Mouse (Mus musculus) heart, embryonic 16.5 days (tissue): ENCODE data around the gene Chrnb1. TPM values are rescaled to one million over a fixed set of nuclear protein-coding genes. Genes with fewer than 3 reads are reported as not detected.

Experiments used
- ATAC-seq: fragments of 200-750 bp; cut with Nextera tagmentation; replicated peaks from 2 replicates; pipeline ENCODE4 v1.8.0; 2017; ENCODE audit warnings: moderate number of reproducible peaks; ENCODE audit not compliant: insufficient read depth, low FRiP score; ENCODE audit errors: extremely low read depth
- H3K27ac ChIP-seq: fragments of 300-500 bp; sonication (generic); 2 replicates; pipeline ENCODE4 v1.5.1; 2014; ENCODE audit warnings: mild to moderate bottlenecking, low read length, control low read depth, moderate library complexity
- H3K27me3 ChIP-seq: fragments of 300-500 bp; sonication (generic); 2 replicates; pipeline ENCODE4 v1.6.1; 2014; ENCODE audit warnings: low read length, mixed read lengths; ENCODE audit not compliant: control insufficient read depth, insufficient read depth
- H3K36me3 ChIP-seq: fragments of 300-500 bp; sonication (generic); 2 replicates; pipeline ENCODE4 v1.6.1; 2014; ENCODE audit not compliant: control insufficient read depth, insufficient read depth
- H3K4me1 ChIP-seq: fragments of 300-500 bp; sonication (generic); 2 replicates; pipeline ENCODE4 v1.6.1; 2014; ENCODE audit warnings: low read length, mixed read lengths; ENCODE audit not compliant: control insufficient read depth, insufficient read depth
- H3K4me2 ChIP-seq: fragments of 300-500 bp; sonication (generic); 2 replicates; pipeline ENCODE4 v1.6.1; 2014; ENCODE audit warnings: low read depth, mild to moderate bottlenecking, control low read depth, low read length
- H3K4me3 ChIP-seq: fragments of 300-500 bp; sonication (generic); 2 replicates; pipeline ENCODE4 v1.5.1; 2014; ENCODE audit warnings: mild to moderate bottlenecking, control low read depth, low read length
- H3K9ac ChIP-seq: fragments of 300-500 bp; sonication (generic); 2 replicates; pipeline ENCODE4 v1.6.1; 2014; ENCODE audit warnings: low read length, control low read depth
- H3K9me3 ChIP-seq: fragments of 300-500 bp; sonication (generic); replicated peaks from 2 replicates; pipeline ENCODE4 v1.6.1; 2016; ENCODE audit warnings: low read length; ENCODE audit not compliant: control insufficient read depth
- WGBS: fragments of 180-500 bp; shearing (Covaris S2); extraction: QIAGEN DNeasy Blood & Tissue Kit; methylation state at CpG from one replicate; pipeline ENCODE4 v1.1.7; 2014; 5-methylcytosine and 5-hydroxymethylcytosine counted together
- polyA plus RNA-seq: library from polyadenylated mRNA; unstranded; fragments of >200 nt; fragmentation: Nextera tagmentation; extraction: Ambion mirVana; gene quantifications from 2 replicates; pipeline ENCODE4 v1.2.1, GENCODE M21; 2015

Gene Chrnb1
- polyA plus RNA-seq, 1 experiment from 2014 or later = 6.0 TPM

DNA sequence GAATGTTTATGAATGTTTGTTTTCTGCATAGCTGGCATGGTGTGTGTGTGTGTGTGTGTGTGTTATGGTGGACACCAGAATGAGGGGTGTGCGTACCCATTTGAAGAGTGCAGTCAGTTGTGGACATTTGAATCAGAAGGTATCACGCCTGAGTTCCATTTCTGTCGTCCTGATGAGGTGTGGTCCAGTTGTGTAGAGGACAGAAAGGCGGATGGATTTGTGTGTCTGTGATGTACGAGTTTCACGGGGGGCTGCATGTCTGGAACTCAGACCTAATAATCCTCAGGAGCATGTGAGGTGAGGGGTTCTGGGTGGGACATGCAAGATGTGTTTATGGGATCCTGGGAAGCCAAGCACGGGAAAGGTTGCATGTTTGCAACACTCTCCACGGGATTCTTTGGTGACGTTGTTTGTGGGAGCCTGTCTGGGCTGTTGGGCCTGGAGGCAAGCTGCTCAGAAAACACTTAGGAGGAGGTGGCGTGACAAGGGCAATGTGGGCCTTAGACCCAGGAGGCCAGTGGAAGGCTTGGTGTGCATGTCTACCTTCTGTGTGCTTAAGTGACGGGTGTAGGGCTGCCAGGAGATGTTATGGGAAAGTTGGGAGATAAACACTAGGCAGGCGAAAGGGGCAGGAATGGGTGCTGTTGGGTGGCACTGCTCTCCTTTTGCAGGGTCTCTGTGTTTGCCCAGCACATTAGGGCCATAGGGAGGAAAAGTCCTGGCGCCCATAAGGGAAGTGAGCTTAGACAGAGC is 28.7 kb downstream of the Chrnb1 start:
- Histone ChIP-seq H3K4me2 (peak overlapping the region; percentile 77), H3K4me3 (peak overlapping the region; percentile 95), H3K36me3 (no peaks in the 10 kb centered on the region), H3K27ac (peak overlapping the region; percentile 93), H3K9me3 (no peaks in the 10 kb centered on the region), H3K4me1 (peaks cover 10% of the 10 kb centered on the region; the same call in 1 of the 2 replicates), H3K9ac (peak overlapping the region; percentile 98), H3K27me3 (no peaks in the 10 kb centered on the region)
- ATAC-seq = no peak
- 46% methylated on average over 13 of the region's 13 CpGs for WGBS

DNA sequence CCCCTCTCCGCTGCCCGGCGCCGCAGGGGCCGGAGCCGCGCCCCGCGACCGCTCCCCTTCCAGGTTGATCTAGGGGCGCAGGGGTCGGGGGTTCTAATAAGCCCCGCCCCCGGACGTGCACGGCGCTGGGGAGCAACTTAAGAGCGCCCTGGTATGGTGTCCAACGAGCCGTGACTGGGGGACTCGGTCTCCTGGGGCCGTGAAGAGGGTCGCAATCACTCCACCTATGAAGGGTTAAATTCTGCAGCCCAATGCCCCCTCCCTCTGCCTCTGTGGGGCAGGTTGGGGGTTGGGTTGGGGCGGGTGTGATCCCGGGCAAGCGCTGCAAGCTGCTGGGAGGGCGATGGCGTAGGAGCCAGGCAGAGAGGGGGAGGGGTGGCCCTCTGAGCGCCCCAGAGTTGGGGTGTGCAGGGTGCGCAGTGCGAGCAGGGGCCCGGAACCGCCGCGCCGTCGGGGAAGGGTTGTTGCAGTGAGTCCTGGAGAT is 29.6 kb downstream of the Chrnb1 start:
- ATAC-seq = peak; percentile 86
- Histone ChIP-seq H3K4me1 (peaks cover 10% of the 10 kb centered on the region; the same call in 1 of the 2 replicates), H3K4me3 (peak overlapping the region; percentile 95), H3K36me3 (no peaks in the 10 kb centered on the region), H3K9ac (peak overlapping the region; percentile 98), H3K27ac (peak overlapping the region; percentile 93), H3K9me3 (no peaks in the 10 kb centered on the region), H3K4me2 (peak overlapping the region; percentile 77), H3K27me3 (no peaks in the 10 kb centered on the region)
- 1% methylated on average over 37 of the region's 37 CpGs for WGBS

DNA sequence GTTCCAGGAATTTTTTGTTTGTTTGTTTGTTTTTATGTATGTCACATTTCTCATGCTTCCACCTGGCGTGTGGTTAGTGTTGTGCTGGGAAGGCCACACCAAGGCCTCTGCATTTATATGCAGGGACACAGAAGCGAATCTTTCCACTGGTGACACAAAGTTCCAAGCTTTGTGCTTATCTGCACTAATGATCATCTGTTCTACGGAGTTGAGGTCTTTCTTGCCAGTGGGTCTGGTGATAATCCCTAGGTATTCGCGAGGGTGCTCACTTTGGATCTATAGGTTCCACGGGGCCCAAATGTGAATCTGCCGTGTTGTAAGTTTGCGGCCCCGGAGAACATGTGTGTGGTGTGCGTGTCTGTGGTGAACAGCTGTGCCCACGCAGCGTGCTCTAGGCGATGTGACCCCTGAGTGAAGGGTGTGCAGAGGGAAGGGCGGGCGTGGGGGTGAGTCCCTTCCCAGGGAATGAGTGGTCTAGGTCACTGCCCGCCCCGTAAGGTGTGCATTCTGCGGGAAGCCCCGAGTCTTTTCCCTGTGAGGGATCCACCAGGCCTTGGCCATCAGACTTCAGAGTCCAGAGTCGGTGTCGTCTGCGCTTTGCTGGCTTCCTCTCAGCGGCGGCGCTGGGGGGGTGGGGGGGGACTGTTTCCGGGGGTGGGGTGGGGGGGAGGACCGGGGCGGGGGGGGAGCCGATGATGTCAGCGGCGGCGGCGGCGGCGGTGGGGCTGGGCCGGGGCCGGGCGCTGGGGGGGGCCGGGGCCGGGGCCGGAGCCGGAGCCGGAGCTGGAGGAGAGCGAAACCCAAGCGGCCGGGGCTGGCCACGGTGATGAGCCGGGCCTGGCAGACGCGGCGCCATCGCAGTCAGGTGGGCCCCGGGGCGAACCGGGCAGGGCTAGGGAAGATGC is 30.3 kb downstream of the Chrnb1 start, which contains the start of gene Zbtb4:
Gene Zbtb4, plus strand, starts transcription at position 692 of the 905 bp plus-strand sequence.
- WGBS = 15% methylated on average over 50 of the region's 55 CpGs
- ATAC-seq = peak; percentile 63

DNA sequence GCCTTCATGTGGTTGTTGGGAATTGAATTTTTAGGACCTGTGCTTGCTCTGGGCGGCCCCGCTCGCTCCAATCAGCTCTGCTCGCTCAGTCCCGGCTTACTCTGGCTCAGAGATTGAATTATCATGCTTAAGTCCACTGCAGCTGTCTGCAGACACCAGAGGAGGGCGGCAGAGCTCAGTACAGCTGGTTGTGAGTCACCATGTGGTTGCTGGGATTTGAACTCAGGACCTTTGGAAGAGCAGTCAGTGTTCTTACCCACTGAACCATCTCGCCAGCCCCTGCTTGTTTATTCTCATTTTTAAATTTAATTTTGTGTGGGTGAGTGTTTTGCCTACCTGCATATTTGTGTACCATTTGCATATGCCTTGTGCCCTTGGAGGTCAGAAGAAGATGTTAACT is 32.2 kb downstream of the Chrnb1 start:
- Histone ChIP-seq H3K27ac (no peak overlapping the region), H3K36me3 (no peaks in the 10 kb centered on the region), H3K9me3 (no peaks in the 10 kb centered on the region), H3K4me3 (no peak overlapping the region), H3K4me2 (no peak overlapping the region), H3K4me1 (peaks cover 21% of the 10 kb centered on the region), H3K9ac (no peak overlapping the region), H3K27me3 (no peaks in the 10 kb centered on the region)
- ATAC-seq = no peak
- 74% methylated on average over 7 of the region's 7 CpGs for WGBS

More for the DNA sequence above, 30.3 kb downstream of the Chrnb1 start, which contains the start of gene Zbtb4:
- H3K36me3 ChIP-seq = no peaks in the 10 kb centered on the region
- H3K4me3 ChIP-seq = peak within 1 kb of the TSS; percentile 95
- H3K27me3 ChIP-seq = no peaks in the 10 kb centered on the region
- peak within 1 kb of the TSS; percentile 77 for H3K4me2 ChIP-seq
- peak within 1 kb of the TSS; percentile 98 for H3K9ac ChIP-seq
- peak within 1 kb of the TSS; percentile 93 for H3K27ac ChIP-seq
- peaks cover 10% of the 10 kb centered on the region for H3K4me1 ChIP-seq
- no peaks in the 10 kb centered on the region for H3K9me3 ChIP-seq

DNA sequence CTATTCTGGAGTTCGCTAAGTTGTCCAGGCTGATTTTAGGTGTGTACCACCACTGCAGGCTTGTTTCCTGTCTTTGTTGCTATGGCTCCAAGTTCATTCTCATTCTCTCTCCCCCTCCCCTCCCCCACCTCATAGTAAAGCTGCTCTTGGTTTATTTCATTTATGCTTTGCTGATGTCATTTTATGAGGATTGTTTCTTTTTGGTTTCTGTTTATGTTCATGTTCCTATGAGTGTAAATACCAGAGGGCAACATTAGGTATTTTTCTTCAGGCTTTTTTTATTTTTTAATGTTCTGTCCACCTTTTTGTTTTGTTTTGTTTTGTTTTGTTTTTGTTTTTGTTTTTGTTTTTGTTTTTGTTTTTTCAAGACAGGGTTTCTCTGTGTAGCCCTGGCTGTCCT is 33.9 kb downstream of the Chrnb1 start, which contains the start of gene Slc35g3:
Gene Slc35g3, minus strand, starts transcription at position 101 of the 400 bp plus-strand sequence.
- Histone ChIP-seq H3K9ac (no peak within 1 kb of the TSS), H3K4me1 (peaks cover 27% of the 10 kb centered on the region), H3K4me3 (no peak within 1 kb of the TSS), H3K36me3 (no peaks in the 10 kb centered on the region), H3K4me2 (no peak within 1 kb of the TSS), H3K27ac (no peak within 1 kb of the TSS), H3K9me3 (no peaks in the 10 kb centered on the region), H3K27me3 (no peaks in the 10 kb centered on the region)
- WGBS = 61% methylated on average over 1 of the region's 1 CpGs
- ATAC-seq = no peak

DNA sequence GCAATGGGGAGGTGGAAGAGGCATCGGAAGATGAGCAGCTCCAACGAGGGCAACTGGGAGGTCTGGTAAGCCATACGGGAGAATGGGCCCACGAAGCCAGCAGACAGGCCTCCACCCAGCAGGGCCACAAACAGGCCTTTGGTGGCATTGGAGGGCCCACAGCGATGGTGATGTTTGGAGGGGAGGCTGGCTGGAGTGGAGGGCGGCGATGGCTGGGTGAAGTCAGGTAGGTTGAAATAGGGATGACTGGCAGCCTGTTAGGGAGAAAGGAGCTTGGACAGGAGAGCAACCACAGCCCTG is 34.9 kb downstream of the Chrnb1 start:
- H3K27ac ChIP-seq = no peak overlapping the region

DNA sequence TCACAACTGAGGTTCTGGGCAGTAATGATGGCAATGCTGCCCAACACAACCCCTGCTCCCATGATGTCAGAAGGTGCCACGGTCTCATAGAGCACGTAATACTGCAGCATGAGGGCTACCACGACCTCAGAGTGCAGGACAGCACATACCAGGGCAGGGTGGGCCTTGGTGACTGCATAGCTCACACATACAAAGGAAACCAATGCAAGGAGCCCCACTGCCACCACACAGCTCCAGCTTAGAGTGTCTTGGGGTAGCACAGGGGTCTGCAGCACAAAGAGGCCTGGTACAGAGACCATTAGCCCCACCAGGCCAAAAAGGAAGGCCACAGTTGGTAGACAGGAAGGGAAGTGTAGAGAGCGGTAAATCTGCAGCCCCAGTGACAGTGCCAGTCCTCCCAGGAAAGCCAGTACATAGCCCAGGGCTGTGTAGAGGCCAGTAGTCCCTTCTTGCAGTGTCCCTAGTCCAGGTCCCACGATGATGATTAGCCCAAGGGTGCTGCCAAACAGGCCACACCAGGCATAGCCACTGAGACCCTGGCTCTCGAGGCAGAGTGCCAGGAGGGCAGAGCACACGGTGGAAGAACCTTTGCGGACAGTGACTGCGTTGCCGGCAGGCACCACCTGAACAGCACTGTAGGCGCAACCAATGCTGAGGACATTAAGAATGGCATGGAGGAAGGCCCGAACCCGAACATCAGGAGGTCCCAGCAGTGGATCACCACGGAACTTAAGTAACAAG is 35.4 kb downstream of the Chrnb1 start:
- Histone ChIP-seq H3K27me3 (no peaks in the 10 kb centered on the region), H3K9me3 (no peaks in the 10 kb centered on the region), H3K4me1 (peaks cover 33% of the 10 kb centered on the region), H3K36me3 (no peaks in the 10 kb centered on the region), H3K27ac (peak overlapping the region; percentile 99), H3K9ac (peak overlapping the region; percentile 34; the same call in 1 of the 2 replicates), H3K4me3 (no peak overlapping the region), H3K4me2 (peak overlapping the region; percentile 88)
- ATAC-seq = no peak
- 80% methylated on average over 14 of the region's 14 CpGs for WGBS

More for the DNA sequence above, 34.9 kb downstream of the Chrnb1 start:
- Histone ChIP-seq H3K4me3 (no peak overlapping the region), H3K9me3 (no peaks in the 10 kb centered on the region), H3K9ac (no peak overlapping the region), H3K36me3 (no peaks in the 10 kb centered on the region), H3K27me3 (no peaks in the 10 kb centered on the region), H3K4me2 (no peak overlapping the region), H3K4me1 (peaks cover 30% of the 10 kb centered on the region)
- 97% methylated on average over 7 of the region's 7 CpGs for WGBS
- no peak for ATAC-seq

DNA sequence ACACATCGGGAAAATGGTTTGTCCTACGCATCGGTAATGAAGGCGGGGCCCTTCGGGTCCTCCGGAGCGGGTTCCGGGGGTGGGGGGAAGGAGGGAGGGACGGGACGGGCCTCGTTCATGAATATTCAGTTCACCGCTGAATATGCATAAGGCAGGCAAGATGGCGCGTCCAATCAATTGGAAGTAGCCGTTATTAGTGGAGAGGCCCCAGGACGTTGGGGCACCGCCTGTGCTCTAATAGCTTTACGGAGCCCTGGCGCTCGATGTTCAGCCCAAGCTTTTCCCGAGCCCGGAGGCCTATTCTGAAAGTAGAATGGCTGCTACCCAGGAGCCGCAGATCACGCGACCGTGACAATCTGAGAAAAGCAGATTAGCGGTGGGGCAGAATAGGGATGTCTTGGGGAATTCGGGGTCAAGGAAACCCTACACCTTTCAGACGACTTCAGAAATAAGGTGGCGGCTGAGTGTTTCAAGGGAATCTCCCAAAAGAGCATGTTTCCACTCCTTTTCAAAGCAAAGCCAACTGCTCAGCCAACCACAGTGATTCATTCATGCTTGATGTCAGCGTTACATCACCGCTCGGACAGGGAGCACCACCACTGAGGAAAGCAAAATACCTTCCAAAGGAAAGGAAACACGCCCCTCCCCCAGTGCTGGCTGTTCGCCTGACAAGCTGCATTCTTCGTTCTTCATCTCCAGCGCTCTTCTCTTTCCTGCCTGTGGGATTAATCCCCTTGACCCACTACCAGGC is 36.6 kb downstream of the Chrnb1 start:
- Histone ChIP-seq H3K36me3 (no peaks in the 10 kb centered on the region), H3K9me3 (no peaks in the 10 kb centered on the region), H3K4me3 (peak overlapping the region; percentile 78), H3K4me2 (peak overlapping the region; percentile 88), H3K27me3 (no peaks in the 10 kb centered on the region), H3K4me1 (peaks cover 38% of the 10 kb centered on the region), H3K27ac (peak overlapping the region; percentile 99), H3K9ac (peak overlapping the region; percentile 83)
- ATAC-seq = peak; percentile 85
- WGBS = under 1% methylated on average over 37 of the region's 37 CpGs
